Mouse (Mus musculus) forebrain, postnatal 0 days (tissue): ENCODE data around the gene U2af1l4. TPM values are rescaled to one million over a fixed set of nuclear protein-coding genes. Genes with fewer than 3 reads are reported as not detected.
A peak's percentile ranks its signal among the peaks of the same experiment; 100 is the strongest.

ENCODE experiments used
- ATAC-seq: fragments of 200-750 bp; cut with Nextera tagmentation; 2 replicates; pipeline ENCODE4 v1.8.0; 2017; ENCODE audit warnings: mild to moderate bottlenecking, moderate library complexity
- DNase-seq: peaks from one replicate; pipeline ENCODE4 v3.0.0-alpha.2; 2015
- H3K27ac ChIP-seq: fragments of 300-500 bp; sonication (generic); 2 replicates; pipeline ENCODE4 v1.5.1; 2014; ENCODE audit warnings: low read depth, mild to moderate bottlenecking, antibody characterized with exemption, low read length, moderate library complexity, mixed read lengths
- H3K27me3 ChIP-seq: fragments of 300-500 bp; sonication (generic); 2 replicates; pipeline ENCODE4 v1.6.1; 2014; ENCODE audit warnings: mild to moderate bottlenecking, low read length, mixed read lengths; ENCODE audit not compliant: insufficient read depth
- H3K36me3 ChIP-seq: fragments of 300-500 bp; sonication (generic); 2 replicates; pipeline ENCODE4 v1.6.1; 2014; ENCODE audit warnings: mild to moderate bottlenecking, moderate library complexity; ENCODE audit not compliant: insufficient read depth
- H3K4me1 ChIP-seq: fragments of 300-500 bp; sonication (generic); 2 replicates; pipeline ENCODE4 v1.6.1; 2014; ENCODE audit warnings: antibody characterized with exemption; ENCODE audit not compliant: insufficient read depth
- H3K4me2 ChIP-seq: fragments of 300-500 bp; sonication (generic); 2 replicates; pipeline ENCODE4 v1.6.1; 2014; ENCODE audit warnings: low read depth, mild to moderate bottlenecking, moderate library complexity
- H3K4me3 ChIP-seq: fragments of 300-500 bp; sonication (generic); 2 replicates; pipeline ENCODE4 v1.5.1; 2014; ENCODE audit warnings: low read depth, low read length, mixed read lengths
- H3K9ac ChIP-seq: fragments of 300-500 bp; sonication (generic); 2 replicates; pipeline ENCODE4 v1.6.1; 2014; ENCODE audit warnings: mild to moderate bottlenecking
- H3K9me3 ChIP-seq: fragments of 300-500 bp; sonication (generic); 2 replicates; pipeline ENCODE4 v1.6.1; 2016; ENCODE audit warnings: low read length
- CTCF ChIP-seq: sonication (generic); IDR thresholded peaks from 2 replicates; pipeline ENCODE4 v1.5.1; 2016; ENCODE audit warnings: antibody characterized with exemption, control low read depth, low read depth
- WGBS: fragments of 180-500 bp; shearing (Covaris S2); extraction: QIAGEN DNeasy Blood & Tissue Kit; methylation state at CpG from one replicate; pipeline ENCODE4 v1.1.7; 2014; 5-methylcytosine and 5-hydroxymethylcytosine counted together
- polyA plus RNA-seq: library from polyadenylated mRNA; unstranded; fragments of >200 nt; fragmentation: Nextera tagmentation; extraction: Ambion mirVana; gene quantifications from 2 replicates; pipeline ENCODE4 v1.2.1, GENCODE M21; 2015
- total RNA-seq: library from RNA; depleted of rRNA; stranded (reverse); fragments of >200 nt; gene quantifications from 2 replicates; pipeline ENCODE4 v1.2.3, GENCODE M21; 2014

U2af1l4 gene
- total and polyA plus RNA-seq, 2 experiments from 2014 or later: 48.8 to 117 TPM

DNA sequence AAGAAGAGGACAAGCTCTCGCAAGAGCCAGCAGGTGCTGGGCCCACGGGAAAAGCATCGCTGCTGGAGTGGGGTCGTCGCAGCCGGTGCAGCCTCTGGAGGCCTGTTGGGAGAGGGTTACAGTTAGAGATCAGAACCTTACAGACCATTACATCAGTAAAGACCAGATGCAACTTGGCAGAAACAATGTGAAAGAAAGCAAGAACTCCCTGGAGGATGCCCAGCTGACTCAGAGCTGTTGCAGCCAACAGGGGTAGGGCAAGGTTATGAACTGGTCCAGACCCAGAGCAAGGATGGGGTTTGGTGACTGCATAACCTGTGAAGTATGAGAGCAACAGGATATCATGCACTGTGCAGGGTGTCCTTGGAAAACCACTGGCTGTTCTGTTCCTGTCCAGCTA is 38.6 kb upstream of the U2af1l4 start:
- ATAC-seq: no peak

GRCm38 (mm10) chr7:30525954-30526353 is 37.1 kb upstream of the U2af1l4 start:
- no peak for ATAC-seq
- DNase-seq: no peak
- no peak overlapping the region for H3K9ac ChIP-seq
- no peaks in the 10 kb centered on the region for H3K9me3 ChIP-seq
- no peak overlapping the region for H3K4me2 ChIP-seq
- no peak for TF ChIP-seq CTCF
- H3K4me1 ChIP-seq: no peaks in the 10 kb centered on the region
- no peak overlapping the region for H3K27ac ChIP-seq
- no peaks in the 10 kb centered on the region for H3K27me3 ChIP-seq
- peaks cover 81% of the 10 kb centered on the region for H3K36me3 ChIP-seq
- 42% methylated on average over 10 of the region's 10 CpGs for WGBS
- no peak overlapping the region for H3K4me3 ChIP-seq

More for the DNA sequence above, 38.6 kb upstream of the U2af1l4 start:
- Histone ChIP-seq H3K4me1 (no peaks in the 10 kb centered on the region), H3K27ac (no peak overlapping the region), H3K9me3 (no peaks in the 10 kb centered on the region), H3K27me3 (no peaks in the 10 kb centered on the region), H3K9ac (no peak overlapping the region), H3K4me3 (no peak overlapping the region), H3K36me3 (peaks cover 68% of the 10 kb centered on the region), H3K4me2 (no peak overlapping the region)
- no peak for DNase-seq
- 84% methylated on average over 6 of the region's 6 CpGs for WGBS
- no peak for TF ChIP-seq CTCF

- ATAC-seq: no peak
- DNase-seq: no peak
- WGBS: 31% methylated on average over 17 of the region's 17 CpGs
- Histone ChIP-seq H3K27me3 (no peaks in the 10 kb centered on the region), H3K4me2 (no peak overlapping the region), H3K9ac (no peak overlapping the region), H3K27ac (no peak overlapping the region), H3K9me3 (no peaks in the 10 kb centered on the region), H3K4me1 (no peaks in the 10 kb centered on the region), H3K36me3 (peaks cover 85% of the 10 kb centered on the region), H3K4me3 (no peak overlapping the region)
- TF ChIP-seq CTCF: no peak
Measured at GRCm38 (mm10) chr7:30526399-30526798, 36.7 kb upstream of the U2af1l4 start.

DNA sequence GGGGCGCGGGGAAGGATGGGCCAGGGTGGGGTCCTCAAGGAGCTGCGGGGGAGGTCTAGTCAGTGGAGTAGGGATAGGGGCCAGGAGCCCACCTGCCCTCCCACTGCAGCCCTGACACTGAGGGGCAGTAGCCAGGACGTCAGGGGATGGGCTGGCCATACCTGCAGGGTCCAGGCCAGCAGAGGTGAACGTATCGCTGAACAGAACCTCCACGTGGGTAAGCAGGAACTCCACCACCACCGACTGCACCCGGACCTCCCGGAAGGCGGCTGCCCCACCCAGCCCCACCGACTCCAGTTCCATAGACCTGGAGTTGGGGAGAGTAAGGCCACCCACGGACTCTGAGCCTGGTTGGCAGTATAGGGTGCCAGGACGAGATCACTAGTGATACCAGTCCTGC is 36.1 kb upstream of the U2af1l4 start:
- DNase-seq (no peak), ATAC-seq (no peak)
- no peak for TF ChIP-seq CTCF
- H3K4me3 ChIP-seq: no peak overlapping the region
- H3K4me2 ChIP-seq: no peak overlapping the region
- 0 out of 2 replicates have a peak, but pooled peaks cover 3% of the 10 kb centered on the region for H3K4me1 ChIP-seq
- H3K27me3 ChIP-seq: no peaks in the 10 kb centered on the region
- H3K27ac ChIP-seq: no peak overlapping the region
- WGBS: 81% methylated on average over 14 of the region's 14 CpGs
- peaks cover 91% of the 10 kb centered on the region for H3K36me3 ChIP-seq
- H3K9me3 ChIP-seq: no peaks in the 10 kb centered on the region
- no peak overlapping the region for H3K9ac ChIP-seq

DNA sequence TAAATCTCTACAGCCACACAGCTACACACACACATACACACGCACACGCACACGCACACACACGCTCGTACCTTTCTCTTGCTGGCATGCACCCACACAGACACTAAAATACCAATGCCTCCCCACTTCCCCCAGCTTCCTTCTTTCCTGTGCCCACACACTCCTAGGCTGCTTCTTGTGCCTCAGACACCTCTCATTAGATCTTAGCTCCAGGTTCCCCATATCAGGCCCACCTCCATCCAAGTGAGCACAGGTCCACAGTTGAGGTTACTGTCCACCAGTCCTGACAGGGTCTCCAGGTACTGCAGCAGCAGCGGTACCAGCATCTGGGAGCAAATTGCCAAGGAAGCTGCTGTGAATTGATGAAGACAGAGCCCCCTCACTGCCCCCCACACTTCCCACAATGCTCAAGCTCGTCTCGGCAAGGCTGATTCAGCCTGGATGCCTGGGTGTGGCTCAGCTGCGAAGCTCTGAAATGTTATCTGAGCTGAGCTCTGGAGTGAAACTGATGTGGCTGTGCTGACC is 31.7 kb upstream of the U2af1l4 start:
- 79% methylated on average over 9 of the region's 9 CpGs for WGBS
- Histone ChIP-seq H3K4me2 (0 out of 2 replicates have a peak overlapping the region, but pooled peaks have one; percentile 2), H3K36me3 (peaks cover 66% of the 10 kb centered on the region)

GRCm38 (mm10) chr7:30532931-30533330 is 30.2 kb upstream of the U2af1l4 start:
- DNase-seq: no peak
- WGBS: 8% methylated on average over 8 of the region's 8 CpGs
- peaks cover 51% of the 10 kb centered on the region for H3K36me3 ChIP-seq
- H3K4me2 ChIP-seq: peak overlapping the region; percentile 83
- no peak for ATAC-seq
- H3K9ac ChIP-seq: peak overlapping the region; percentile 94
- peak overlapping the region; percentile 88 for H3K4me3 ChIP-seq
- H3K4me1 ChIP-seq: peaks cover 20% of the 10 kb centered on the region
- no peaks in the 10 kb centered on the region for H3K9me3 ChIP-seq
- H3K27ac ChIP-seq: 0 out of 2 replicates have a peak overlapping the region, but pooled peaks have one; percentile 15
- H3K27me3 ChIP-seq: no peaks in the 10 kb centered on the region
- no peak for TF ChIP-seq CTCF

More for the DNA sequence above, 31.7 kb upstream of the U2af1l4 start:
- H3K9me3 ChIP-seq: no peaks in the 10 kb centered on the region
- peaks cover 20% of the 10 kb centered on the region for H3K4me1 ChIP-seq
- DNase-seq (no peak), ATAC-seq (no peak)
- H3K4me3 ChIP-seq: no peak overlapping the region
- no peak for TF ChIP-seq CTCF
- H3K9ac ChIP-seq: no peak overlapping the region
- no peaks in the 10 kb centered on the region for H3K27me3 ChIP-seq
- no peak overlapping the region for H3K27ac ChIP-seq

GRCm38 (mm10) chr7:30533941-30534632 is 29.0 kb upstream of the U2af1l4 start:
- no peaks in the 10 kb centered on the region for H3K27me3 ChIP-seq
- peak overlapping the region; percentile 94 for H3K9ac ChIP-seq
- DNase-seq: peak; percentile 65
- H3K36me3 ChIP-seq: peaks cover 39% of the 10 kb centered on the region
- no peaks in the 10 kb centered on the region for H3K9me3 ChIP-seq
- H3K4me2 ChIP-seq: peak overlapping the region; percentile 83
- peak; percentile 41 for ATAC-seq
- H3K4me3 ChIP-seq: peak overlapping the region; percentile 88
- H3K4me1 ChIP-seq: peaks cover 20% of the 10 kb centered on the region
- no peak for TF ChIP-seq CTCF
- 2% methylated on average over 25 of the region's 26 CpGs for WGBS
- peak overlapping the region; percentile 94 for H3K27ac ChIP-seq
